Mouse (Mus musculus): ENCODE data around the gene Olfr551. TPM values are rescaled to one million over a fixed set of nuclear protein-coding genes. Genes with fewer than 3 reads are reported as not detected.
"Not testable (repeated sequence)": the region's sequence is repeated elsewhere in the genome, so short reads cannot be mapped to it uniquely, and the experiment has no call there.

Gene Olfr551
- polyA plus RNA-seq (2012; ENCODE audit: insufficient read depth, insufficient read length, missing spikeins), result not detected in 2 replicates

- H3K4me1 ChIP-seq (ENCODE audit: control insufficient read depth, insufficient read depth, insufficient read length, low read length), result no peaks in the 10 kb centered on the region
- H3K27ac ChIP-seq (replicated peaks; ENCODE audit: low read depth, low read length), result no peak within 1 kb of the TSS
- H3K4me3 ChIP-seq (ENCODE audit: insufficient read depth, low read depth, low read length), result no peak within 1 kb of the TSS
These were observed at the start of gene Olfr551 for GRCm38 (mm10) chr7:102591786-102592185. Olfr551 (minus strand) TSS chr7:102591886.

GRCm38 (mm10) chr7:102638132-102638531 lies 46.4 kb upstream of the Olfr551 start, which contains the start of gene Olfr554:
Olfr554 (plus strand) TSS chr7:102638432.
- Histone ChIP-seq H3K4me1 (ENCODE audit: control insufficient read depth, insufficient read depth, insufficient read length, low read length) (no peaks in the 10 kb centered on the region), H3K4me3 (ENCODE audit: insufficient read depth, low read depth, low read length) (no peak within 1 kb of the TSS), H3K27ac (replicated peaks; ENCODE audit: low read depth, low read length) (no peak within 1 kb of the TSS)

- Histone ChIP-seq H3K4me3 (ENCODE audit: insufficient read depth, low read depth, low read length) (no peak overlapping the region), H3K4me1 (ENCODE audit: control insufficient read depth, insufficient read depth, insufficient read length, low read length) (no peaks in the 10 kb centered on the region), H3K27ac (replicated peaks; ENCODE audit: low read depth, low read length) (no peak overlapping the region)
These were observed 45.0 kb upstream of the Olfr551 start for GRCm38 (mm10) chr7:102636665-102637064.

- not testable (repeated sequence) for H3K27ac ChIP-seq (replicated peaks; ENCODE audit: low read depth, low read length); H3K4me1 ChIP-seq (ENCODE audit: control insufficient read depth, insufficient read depth, insufficient read length, low read length); H3K4me3 ChIP-seq (ENCODE audit: insufficient read depth, low read depth, low read length)
These were observed 28.7 kb upstream of the Olfr551 start for GRCm38 (mm10) chr7:102620368-102620767.

- no peak overlapping the region for H3K4me3 ChIP-seq (ENCODE audit: insufficient read depth, low read depth, low read length)
- no peaks in the 10 kb centered on the region for H3K4me1 ChIP-seq (ENCODE audit: control insufficient read depth, insufficient read depth, insufficient read length, low read length)
- no peak overlapping the region for H3K27ac ChIP-seq (replicated peaks; ENCODE audit: low read depth, low read length)
These were observed 27.9 kb upstream of the Olfr551 start for GRCm38 (mm10) chr7:102619608-102620007.

GRCm38 (mm10) chr7:102618118-102618517 lies 26.4 kb upstream of the Olfr551 start, which contains the start of gene Olfr553:
Olfr553 (minus strand) TSS chr7:102618218.
- no peak within 1 kb of the TSS; the same call in 1 of the 2 replicates for H3K27ac ChIP-seq (replicated peaks; ENCODE audit: low read depth, low read length)
- H3K4me1 ChIP-seq (ENCODE audit: control insufficient read depth, insufficient read depth, insufficient read length, low read length), result no peaks in the 10 kb centered on the region
- no peak within 1 kb of the TSS for H3K4me3 ChIP-seq (ENCODE audit: insufficient read depth, low read depth, low read length)

- Histone ChIP-seq H3K4me3 (ENCODE audit: insufficient read depth, low read depth, low read length) (no peak within 1 kb of the TSS), H3K27ac (replicated peaks; ENCODE audit: low read depth, low read length) (no peak within 1 kb of the TSS), H3K4me1 (ENCODE audit: control insufficient read depth, insufficient read depth, insufficient read length, low read length) (no peaks in the 10 kb centered on the region)
These were observed 5.8 kb upstream of the Olfr551 start, which contains the start of gene Olfr552 for GRCm38 (mm10) chr7:102597378-102598031. Olfr552 (plus strand) TSS chr7:102597770.

GRCm38 (mm10) chr7:102575998-102576397 lies 15.7 kb downstream of the Olfr551 start:
- Histone ChIP-seq H3K4me1 (ENCODE audit: control insufficient read depth, insufficient read depth, insufficient read length, low read length) (no peaks in the 10 kb centered on the region), H3K4me3 (ENCODE audit: insufficient read depth, low read depth, low read length) (no peak overlapping the region), H3K27ac (replicated peaks; ENCODE audit: low read depth, low read length) (no peak overlapping the region)

- H3K4me1 ChIP-seq (ENCODE audit: control insufficient read depth, insufficient read depth, insufficient read length, low read length), result no peaks in the 10 kb centered on the region
- no peak overlapping the region for H3K27ac ChIP-seq (replicated peaks; ENCODE audit: low read depth, low read length)
These were observed 18.4 kb downstream of the Olfr551 start for GRCm38 (mm10) chr7:102573174-102573830.

GRCm38 (mm10) chr7:102571142-102571541 lies 20.5 kb downstream of the Olfr551 start, which contains the start of gene Olfr550:
Olfr550 (plus strand) TSS chr7:102571442.
- Histone ChIP-seq H3K27ac (replicated peaks; ENCODE audit: low read depth, low read length) (no peak within 1 kb of the TSS), H3K4me1 (ENCODE audit: control insufficient read depth, insufficient read depth, insufficient read length, low read length) (no peaks in the 10 kb centered on the region), H3K4me3 (ENCODE audit: insufficient read depth, low read depth, low read length) (0 out of 2 replicates have a peak within 1 kb of the TSS, but pooled peaks have one; percentile 9)

More at GRCm38 (mm10) chr7:102573174-102573830, 18.4 kb downstream of the Olfr551 start:
- H3K4me3 ChIP-seq (ENCODE audit: insufficient read depth, low read depth, low read length), result no peak overlapping the region

- Histone ChIP-seq H3K4me1 (ENCODE audit: control insufficient read depth, insufficient read depth, insufficient read length, low read length) (peaks cover 2% of the 10 kb centered on the region; the same call in 1 of the 2 replicates), H3K4me3 (ENCODE audit: insufficient read depth, low read depth, low read length) (no peak overlapping the region), H3K27ac (replicated peaks; ENCODE audit: low read depth, low read length) (no peak overlapping the region)
These were observed 25.5 kb downstream of the Olfr551 start for GRCm38 (mm10) chr7:102566219-102566618.

GRCm38 (mm10) chr7:102564999-102565997 lies 26.4 kb downstream of the Olfr551 start, which contains the start of gene Trim21:
Trim21 (minus strand) TSS chr7:102565486.
- Histone ChIP-seq H3K4me3 (ENCODE audit: insufficient read depth, low read depth, low read length) (peak within 1 kb of the TSS; percentile 81), H3K27ac (replicated peaks; ENCODE audit: low read depth, low read length) (peak within 1 kb of the TSS; percentile 40; the same call in 1 of the 2 replicates), H3K4me1 (ENCODE audit: control insufficient read depth, insufficient read depth, insufficient read length, low read length) (peaks cover 2% of the 10 kb centered on the region; the same call in 1 of the 2 replicates)

- no peaks in the 10 kb centered on the region for H3K4me1 ChIP-seq (ENCODE audit: control insufficient read depth, insufficient read depth, insufficient read length, low read length)
- no peak overlapping the region for H3K4me3 ChIP-seq (ENCODE audit: insufficient read depth, low read depth, low read length)
- H3K27ac ChIP-seq (replicated peaks; ENCODE audit: low read depth, low read length), result no peak overlapping the region
These were observed 38.4 kb downstream of the Olfr551 start for GRCm38 (mm10) chr7:102553279-102553678.

- Histone ChIP-seq H3K4me3 (ENCODE audit: insufficient read depth, low read depth, low read length) (no peak within 1 kb of the TSS), H3K4me1 (ENCODE audit: control insufficient read depth, insufficient read depth, insufficient read length, low read length) (no peaks in the 10 kb centered on the region), H3K27ac (replicated peaks; ENCODE audit: low read depth, low read length) (no peak within 1 kb of the TSS)
These were observed 42.1 kb downstream of the Olfr551 start, which contains the start of gene Olfr549 for GRCm38 (mm10) chr7:102549570-102549969. Olfr549 (plus strand) TSS chr7:102549870.
